Mouse (Mus musculus) heart, embryonic 12.5 days (tissue): ENCODE measurements around the gene Cnot4. TPM values are rescaled to one million over a fixed set of nuclear protein-coding genes. Genes with fewer than 3 reads are reported as not detected.

Experiments used
- ATAC-seq: fragments of 200-750 bp; cut with Nextera tagmentation; 2 replicates; pipeline ENCODE4 v1.8.0; 2017; ENCODE audit warnings: moderate TSS enrichment, moderate library complexity; ENCODE audit not compliant: insufficient number of reproducible peaks, low FRiP score
- H3K27ac ChIP-seq: fragments of 300-500 bp; sonication (generic); 2 replicates; pipeline ENCODE4 v1.5.1; 2016; ENCODE audit warnings: mild to moderate bottlenecking, moderate library complexity; ENCODE audit not compliant: poor library complexity, severe bottlenecking
- H3K27me3 ChIP-seq: fragments of 300-500 bp; sonication (generic); replicated peaks from 2 replicates; pipeline ENCODE4 v1.6.1; 2016; ENCODE audit warnings: mild to moderate bottlenecking, moderate library complexity
- H3K36me3 ChIP-seq: fragments of 300-500 bp; sonication (generic); 2 replicates; pipeline ENCODE4 v1.6.1; 2016; ENCODE audit warnings: mild to moderate bottlenecking, moderate library complexity
- H3K4me1 ChIP-seq: fragments of 300-500 bp; sonication (generic); replicated peaks from 2 replicates; pipeline ENCODE4 v1.6.1; 2016; ENCODE audit warnings: mild to moderate bottlenecking
- H3K4me2 ChIP-seq: fragments of 300-500 bp; sonication (generic); 2 replicates; pipeline ENCODE4 v1.6.1; 2016; ENCODE audit warnings: mild to moderate bottlenecking, moderate library complexity
- H3K4me3 ChIP-seq: fragments of 300-500 bp; sonication (generic); 2 replicates; pipeline ENCODE4 v1.5.1; 2016; ENCODE audit warnings: mild to moderate bottlenecking
- H3K9ac ChIP-seq: fragments of 300-500 bp; sonication (generic); 2 replicates; pipeline ENCODE4 v1.6.1; 2016; ENCODE audit warnings: mild to moderate bottlenecking, moderate library complexity
- H3K9me3 ChIP-seq: fragments of 300-500 bp; sonication (generic); replicated peaks from 2 replicates; pipeline ENCODE4 v1.6.1; 2016; ENCODE audit warnings: mild to moderate bottlenecking, moderate library complexity
- WGBS: fragments of 180-500 bp; shearing (Covaris S2); methylation state at CpG from one replicate; pipeline ENCODE4 v1.1.7; 2016; 5-methylcytosine and 5-hydroxymethylcytosine counted together
- polyA plus RNA-seq: library from polyadenylated mRNA; unstranded; fragments of >200 nt; fragmentation: Nextera tagmentation; extraction: Ambion mirVana; gene quantifications from 2 replicates; pipeline ENCODE4 v1.2.1, GENCODE M21; 2016

The Cnot4 gene
- polyA plus RNA-seq, 1 experiment from 2014 or later, result 22.4 TPM

DNA sequence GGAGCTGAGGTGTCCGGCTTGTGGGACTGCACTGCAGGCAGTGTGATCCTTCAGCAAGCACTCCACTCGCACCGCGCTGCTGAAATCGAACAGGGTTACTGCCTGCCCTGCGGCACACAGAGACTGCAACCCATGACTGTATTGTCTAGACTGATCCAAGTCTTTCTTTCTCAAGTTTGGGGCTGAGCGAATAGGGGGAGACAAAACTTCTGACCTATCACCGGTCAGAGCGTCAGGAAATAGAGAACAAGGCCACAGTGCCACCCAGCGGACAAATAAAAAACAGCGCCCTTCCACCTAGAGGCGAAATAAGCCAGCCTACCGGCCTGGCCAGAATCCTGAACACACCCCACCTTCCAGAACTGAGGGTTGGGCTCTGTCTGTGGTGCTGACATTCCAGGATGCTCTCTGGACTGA, 138.3 kb downstream of the Cnot4 start:
- Histone ChIP-seq H3K36me3 (no peaks in the 10 kb centered on the region), H3K4me1 (peaks cover 13% of the 10 kb centered on the region), H3K4me2 (peak overlapping the region; percentile 66), H3K9ac (peak overlapping the region; percentile 44; the same call in 1 of the 2 replicates), H3K4me3 (peak overlapping the region; percentile 33), H3K27me3 (peaks cover 29% of the 10 kb centered on the region), H3K9me3 (no peaks in the 10 kb centered on the region), H3K27ac (no peak overlapping the region)
- ATAC-seq, result peak; percentile 52
- WGBS, result 6% methylated on average over 13 of the region's 13 CpGs

DNA sequence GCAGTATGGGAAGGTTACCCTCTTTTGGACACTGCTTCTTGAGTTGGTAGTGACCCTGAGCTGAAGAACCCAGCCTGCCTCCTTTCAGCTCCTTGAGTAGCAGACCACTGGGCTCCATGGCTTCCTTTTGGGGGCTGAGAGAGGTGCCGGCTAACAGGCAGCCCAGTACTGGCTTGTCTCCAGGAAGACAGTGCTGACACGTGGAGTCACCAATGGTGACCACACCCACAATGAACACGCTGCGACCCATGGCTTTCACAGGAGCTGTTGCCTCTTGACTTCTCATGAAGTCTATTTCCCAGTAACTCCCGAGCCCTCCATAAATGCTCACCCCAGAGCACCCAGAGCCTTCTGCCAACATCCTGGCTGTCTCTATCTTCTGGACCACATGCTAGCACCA, 138.8 kb downstream of the Cnot4 start:
- Histone ChIP-seq H3K27ac (no peak overlapping the region), H3K4me2 (peak overlapping the region; percentile 66), H3K4me3 (peak overlapping the region; percentile 33; the same call in 1 of the 2 replicates), H3K36me3 (no peaks in the 10 kb centered on the region), H3K4me1 (peaks cover 13% of the 10 kb centered on the region), H3K9ac (peak overlapping the region; percentile 44; the same call in 1 of the 2 replicates), H3K27me3 (peaks cover 25% of the 10 kb centered on the region), H3K9me3 (no peaks in the 10 kb centered on the region)
- WGBS, result 47% methylated on average over 5 of the region's 5 CpGs
- ATAC-seq, result no peak

DNA sequence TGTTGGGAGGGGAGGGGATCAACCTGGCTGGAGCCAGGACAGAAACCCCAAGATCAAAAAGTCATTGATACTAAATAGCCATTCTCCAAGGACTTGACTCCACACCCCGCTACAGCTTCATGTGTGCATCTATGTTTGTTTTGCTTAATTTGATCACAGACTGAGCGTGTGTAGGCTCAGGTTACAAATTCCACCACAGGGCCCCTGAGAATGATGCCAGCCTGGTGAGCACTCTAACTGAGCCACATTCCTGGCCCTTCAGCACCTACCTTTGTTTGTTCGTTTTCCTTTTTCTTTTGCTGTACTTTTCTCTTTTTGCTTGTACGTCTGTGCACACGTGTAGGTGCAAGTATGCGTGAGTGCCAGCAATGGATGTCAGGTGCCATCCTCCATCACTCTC, 144.3 kb downstream of the Cnot4 start:
- 71% methylated on average over 6 of the region's 6 CpGs for WGBS
- Histone ChIP-seq H3K36me3 (no peaks in the 10 kb centered on the region), H3K4me1 (peaks cover 11% of the 10 kb centered on the region), H3K9me3 (no peaks in the 10 kb centered on the region), H3K4me2 (no peak overlapping the region), H3K9ac (no peak overlapping the region), H3K4me3 (no peak overlapping the region), H3K27ac (no peak overlapping the region), H3K27me3 (peaks cover 10% of the 10 kb centered on the region)
- ATAC-seq, result no peak

DNA sequence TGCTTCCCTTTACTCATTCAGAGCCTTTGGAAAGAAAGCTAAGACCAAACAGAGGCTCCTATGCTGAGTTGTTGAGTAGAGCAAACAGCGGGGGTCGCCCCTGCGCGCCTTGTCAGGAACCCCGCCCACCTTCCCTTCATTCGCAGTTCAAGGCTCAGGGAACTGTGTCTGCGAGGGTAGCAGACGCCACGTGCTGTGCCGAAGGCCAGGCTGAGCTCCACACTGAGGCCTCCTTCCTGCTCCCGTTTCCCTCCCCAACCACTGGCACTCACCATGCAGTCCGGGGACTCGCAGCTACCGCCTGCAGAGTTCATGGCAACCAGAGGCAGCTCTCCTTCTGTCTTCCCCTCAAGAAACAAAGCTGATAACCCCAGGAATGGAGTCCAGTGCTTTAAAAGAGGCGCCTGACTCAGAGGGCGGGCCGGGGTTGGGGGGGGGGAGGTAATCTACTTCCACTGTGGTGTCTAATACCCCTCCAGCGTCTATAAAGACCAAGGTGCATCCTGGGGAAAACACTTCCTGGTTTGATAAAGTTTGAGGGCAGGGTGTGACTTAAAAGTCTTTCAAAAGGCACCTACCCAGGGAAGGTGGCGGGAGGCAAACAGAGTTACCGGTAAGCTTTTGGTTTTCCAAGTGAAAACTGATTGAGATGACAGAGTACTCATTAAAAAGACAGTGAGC, 145.3 kb downstream of the Cnot4 start, which contains the start of gene Slc23a4:
Slc23a4 (minus strand) TSS at position 324 of the 681 bp plus-strand sequence.
- Histone ChIP-seq H3K4me1 (peaks cover 11% of the 10 kb centered on the region), H3K9me3 (no peaks in the 10 kb centered on the region), H3K36me3 (no peaks in the 10 kb centered on the region), H3K4me3 (peak within 1 kb of the TSS; percentile 4; the same call in 1 of the 2 replicates), H3K27ac (no peak within 1 kb of the TSS), H3K4me2 (peak within 1 kb of the TSS; percentile 50), H3K9ac (no peak within 1 kb of the TSS), H3K27me3 (peaks cover 10% of the 10 kb centered on the region)
- 8% methylated on average over 20 of the region's 20 CpGs for WGBS
- ATAC-seq, result no peak

DNA sequence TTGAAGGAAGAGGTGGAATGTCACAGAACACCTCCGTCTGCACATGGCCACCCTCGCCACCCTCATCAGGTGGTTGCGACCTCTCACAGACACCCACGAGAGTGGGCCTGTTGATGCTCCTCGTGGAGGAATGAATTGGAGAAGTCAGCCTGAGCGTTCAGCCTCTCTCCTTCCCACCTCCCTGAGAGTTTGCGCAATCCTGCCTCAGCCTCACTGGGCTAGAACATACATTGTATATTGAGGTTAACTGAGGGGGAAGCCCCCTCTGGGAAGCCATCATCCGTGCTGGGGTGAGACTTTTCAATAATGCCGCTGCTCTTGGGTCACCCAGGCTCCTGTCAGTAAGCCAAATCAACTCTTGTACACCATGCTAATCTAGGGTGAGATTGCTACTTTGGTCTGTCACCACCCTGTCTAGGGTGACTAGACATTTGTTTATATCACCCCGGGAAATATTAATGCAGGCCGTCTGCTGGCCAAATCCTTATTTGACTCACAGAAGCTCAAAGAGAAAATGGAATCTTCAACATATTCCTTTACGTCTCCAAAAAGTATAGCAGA, 146.4 kb downstream of the Cnot4 start:
- peaks cover 11% of the 10 kb centered on the region for H3K4me1 ChIP-seq
- no peak overlapping the region for H3K9ac ChIP-seq
- no peak overlapping the region for H3K4me3 ChIP-seq
- ATAC-seq, result no peak
- no peak overlapping the region for H3K4me2 ChIP-seq
- H3K9me3 ChIP-seq, result no peaks in the 10 kb centered on the region
- WGBS, result 69% methylated on average over 12 of the region's 12 CpGs
- H3K27ac ChIP-seq, result no peak overlapping the region
- H3K36me3 ChIP-seq, result no peaks in the 10 kb centered on the region
- peaks cover 6% of the 10 kb centered on the region for H3K27me3 ChIP-seq

DNA sequence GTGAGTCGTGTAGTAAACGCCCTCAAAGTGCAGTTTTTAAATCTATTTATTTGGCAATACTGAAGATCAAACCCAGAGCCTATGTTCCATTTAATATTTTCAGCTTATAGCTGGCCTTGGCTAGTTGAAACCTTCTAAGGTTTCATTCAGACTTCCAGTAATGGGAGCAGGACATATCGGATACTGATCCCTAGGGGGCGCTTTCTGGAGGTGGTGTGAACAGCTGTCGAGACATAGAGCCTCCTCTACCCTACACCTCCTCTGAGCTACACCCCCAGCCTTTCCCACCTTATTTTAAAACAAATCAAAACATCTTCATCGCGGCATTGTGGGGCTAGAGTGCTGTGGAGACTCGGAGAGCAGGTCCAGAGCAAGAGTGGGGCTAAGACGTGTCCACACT, 152.9 kb downstream of the Cnot4 start:
- 59% methylated on average over 9 of the region's 9 CpGs for WGBS
- Histone ChIP-seq H3K9ac (no peak overlapping the region), H3K27me3 (no peaks in the 10 kb centered on the region), H3K4me1 (no peaks in the 10 kb centered on the region), H3K4me2 (no peak overlapping the region), H3K36me3 (no peaks in the 10 kb centered on the region), H3K4me3 (no peak overlapping the region), H3K9me3 (no peaks in the 10 kb centered on the region), H3K27ac (no peak overlapping the region)
- ATAC-seq, result no peak

DNA sequence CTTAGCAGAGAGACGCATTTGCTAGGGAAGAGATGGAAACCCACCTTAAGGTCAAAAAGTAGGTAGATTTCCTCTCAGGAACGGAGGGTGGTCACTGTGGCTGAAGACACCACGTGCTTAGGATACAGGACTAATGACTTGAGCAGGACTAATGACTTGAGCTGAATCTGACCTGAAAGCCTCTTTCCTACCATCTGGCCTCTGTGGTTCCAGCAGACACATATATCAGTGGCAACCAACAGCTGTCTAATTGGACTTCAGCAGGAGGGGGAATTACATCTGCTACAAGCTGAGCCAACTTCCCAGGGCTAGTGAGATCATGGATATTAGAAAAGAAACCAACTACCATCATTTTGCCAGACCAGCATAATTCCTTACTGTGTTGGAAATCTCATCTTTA, 154.2 kb downstream of the Cnot4 start:
- no peaks in the 10 kb centered on the region for H3K4me1 ChIP-seq
- no peak overlapping the region for H3K27ac ChIP-seq
- no peaks in the 10 kb centered on the region for H3K27me3 ChIP-seq
- ATAC-seq, result no peak
- no peak overlapping the region for H3K4me2 ChIP-seq
- no peak overlapping the region for H3K4me3 ChIP-seq
- H3K9ac ChIP-seq, result no peak overlapping the region
- H3K9me3 ChIP-seq, result no peaks in the 10 kb centered on the region
- whole genome bisulfite sequencing, result 85% methylated on average over 3 of the region's 3 CpGs
- no peaks in the 10 kb centered on the region for H3K36me3 ChIP-seq

Other genes starting within 250 kb of the Cnot4 start
- gene Wdr91, start 222.8 kb downstream of the Cnot4 start, polyA plus RNA-seq, result 10.7 and 12.6 TPM in 2 replicates
- gene Stra8, start 213.6 kb downstream of the Cnot4 start, polyA plus RNA-seq, result not detected in 2 replicates
- 0.18 and 0.33 TPM in 2 replicates for gene Slc23a4, start 145.3 kb downstream of the Cnot4 start, polyA plus RNA-seq
- 40.3 and 43.3 TPM in 2 replicates for gene Nup205, start 43.7 kb upstream of the Cnot4 start, polyA plus RNA-seq
- 2.1 and 2.4 TPM in 2 replicates for gene Slc13a4, start 174.4 kb upstream of the Cnot4 start, polyA plus RNA-seq
- gene Fam180a, start 192.4 kb upstream of the Cnot4 start, polyA plus RNA-seq, result 0.10 and 0.50 TPM in 2 replicates